Mouse (Mus musculus) heart, embryonic 13.5 days (tissue): ENCODE measurements around the gene Sdk2. TPM values are rescaled to one million over a fixed set of nuclear protein-coding genes. Genes with fewer than 3 reads are reported as not detected.

Experiments
- ATAC-seq: fragments of 200-750 bp; cut with Nextera tagmentation; 2 replicates; pipeline ENCODE4 v1.8.0; 2017; ENCODE audit warnings: moderate TSS enrichment; ENCODE audit not compliant: insufficient number of reproducible peaks, low FRiP score, low TSS enrichment; ENCODE audit errors: extremely low read depth
- H3K27ac ChIP-seq: fragments of 300-500 bp; sonication (generic); replicated peaks from 2 replicates; pipeline ENCODE4 v1.5.1; 2015; ENCODE audit warnings: moderate library complexity, mild to moderate bottlenecking, inconsistent platforms
- H3K27me3 ChIP-seq: fragments of 300-500 bp; sonication (generic); replicated peaks from 2 replicates; pipeline ENCODE4 v1.6.1; 2015; ENCODE audit warnings: mild to moderate bottlenecking, inconsistent platforms
- H3K36me3 ChIP-seq: fragments of 300-500 bp; sonication (generic); 2 replicates; pipeline ENCODE4 v1.6.1; 2015; ENCODE audit warnings: mild to moderate bottlenecking, inconsistent platforms
- H3K4me1 ChIP-seq: fragments of 300-500 bp; sonication (generic); 2 replicates; pipeline ENCODE4 v1.6.1; 2015; ENCODE audit warnings: inconsistent platforms
- H3K4me2 ChIP-seq: fragments of 300-500 bp; sonication (generic); 2 replicates; pipeline ENCODE4 v1.6.1; 2015; ENCODE audit warnings: inconsistent platforms, mild to moderate bottlenecking, moderate library complexity
- H3K4me3 ChIP-seq: fragments of 300-500 bp; sonication (generic); 2 replicates; pipeline ENCODE4 v1.5.1; 2015; ENCODE audit warnings: moderate library complexity, mild to moderate bottlenecking, inconsistent platforms
- H3K9ac ChIP-seq: fragments of 300-500 bp; sonication (generic); 2 replicates; pipeline ENCODE4 v1.6.1; 2015; ENCODE audit warnings: inconsistent platforms, mild to moderate bottlenecking, moderate library complexity
- H3K9me3 ChIP-seq: fragments of 300-500 bp; sonication (generic); 2 replicates; pipeline ENCODE4 v1.6.1; 2016; ENCODE audit warnings: inconsistent platforms
- WGBS: fragments of 180-500 bp; shearing (Covaris S2); methylation state at CpG from one replicate; pipeline ENCODE4 v1.1.7; 2015; ENCODE audit warnings: mixed read lengths; 5-methylcytosine and 5-hydroxymethylcytosine counted together
- polyA plus RNA-seq: library from polyadenylated mRNA; unstranded; fragments of >200 nt; fragmentation: Nextera tagmentation; extraction: Ambion mirVana; gene quantifications from 2 replicates; pipeline ENCODE4 v1.2.1, GENCODE M21; 2015

Gene Sdk2
- polyA plus RNA-seq, 1 experiment from 2014 or later: 1.9 TPM

- peaks cover 52% of the 10 kb centered on the region for H3K4me1 ChIP-seq
- 12% methylated on average over 21 of the region's 21 CpGs for WGBS
Measured at GRCm38 (mm10) chr11:113748797-113749521, 317.9 kb downstream of the Sdk2 start.

GRCm38 (mm10) chr11:113747725-113748380 lies 319.0 kb downstream of the Sdk2 start:
- Histone ChIP-seq H3K9ac (peak overlapping the region; percentile 91), H3K9me3 (no peaks in the 10 kb centered on the region), H3K27ac (peak overlapping the region; percentile 89), H3K36me3 (peaks cover 17% of the 10 kb centered on the region), H3K4me2 (peak overlapping the region; percentile 80), H3K4me1 (peaks cover 52% of the 10 kb centered on the region), H3K4me3 (peak overlapping the region; percentile 79), H3K27me3 (no peaks in the 10 kb centered on the region)
- ATAC-seq: no peak
- 73% methylated on average over 11 of the region's 11 CpGs for WGBS

More at GRCm38 (mm10) chr11:113748797-113749521, 317.9 kb downstream of the Sdk2 start:
- H3K27me3 ChIP-seq: no peaks in the 10 kb centered on the region
- H3K9me3 ChIP-seq: no peaks in the 10 kb centered on the region
- peak overlapping the region; percentile 79 for H3K4me3 ChIP-seq
- ATAC-seq: no peak
- H3K36me3 ChIP-seq: peaks cover 8% of the 10 kb centered on the region; the same call in 1 of the 2 replicates
- peak overlapping the region; percentile 80 for H3K4me2 ChIP-seq
- H3K9ac ChIP-seq: peak overlapping the region; percentile 91
- peak overlapping the region; percentile 89 for H3K27ac ChIP-seq

GRCm38 (mm10) chr11:113747056-113747455 lies 319.8 kb downstream of the Sdk2 start:
- no peaks in the 10 kb centered on the region for H3K9me3 ChIP-seq
- H3K4me2 ChIP-seq: peak overlapping the region; percentile 80
- ATAC-seq: no peak
- H3K27ac ChIP-seq: peak overlapping the region; percentile 89
- peaks cover 47% of the 10 kb centered on the region for H3K4me1 ChIP-seq
- H3K36me3 ChIP-seq: peaks cover 23% of the 10 kb centered on the region
- no peaks in the 10 kb centered on the region for H3K27me3 ChIP-seq
- WGBS: 62% methylated on average over 16 of the region's 16 CpGs
- H3K9ac ChIP-seq: peak overlapping the region; percentile 91; the same call in 1 of the 2 replicates
- no peak overlapping the region for H3K4me3 ChIP-seq

GRCm38 (mm10) chr11:113745961-113746360 lies 320.9 kb downstream of the Sdk2 start:
- H3K27ac ChIP-seq: no peak overlapping the region
- 58% methylated on average over 4 of the region's 4 CpGs for WGBS
- no peaks in the 10 kb centered on the region for H3K27me3 ChIP-seq
- peaks cover 25% of the 10 kb centered on the region for H3K36me3 ChIP-seq
- no peak overlapping the region for H3K4me2 ChIP-seq
- peaks cover 46% of the 10 kb centered on the region for H3K4me1 ChIP-seq
- H3K9me3 ChIP-seq: no peaks in the 10 kb centered on the region
- no peak for ATAC-seq
- H3K4me3 ChIP-seq: no peak overlapping the region
- 0 out of 2 replicates have a peak overlapping the region, but pooled peaks have one; percentile 6 for H3K9ac ChIP-seq

- 97% methylated on average over 1 of the region's 1 CpGs for WGBS
- Histone ChIP-seq H3K9ac (no peak overlapping the region), H3K9me3 (no peaks in the 10 kb centered on the region), H3K4me2 (no peak overlapping the region), H3K36me3 (peaks cover 30% of the 10 kb centered on the region), H3K27me3 (no peaks in the 10 kb centered on the region), H3K4me1 (peaks cover 51% of the 10 kb centered on the region), H3K4me3 (no peak overlapping the region), H3K27ac (no peak overlapping the region)
- ATAC-seq: no peak
Measured at GRCm38 (mm10) chr11:113742998-113743397, 323.8 kb downstream of the Sdk2 start.

- Histone ChIP-seq H3K4me3 (no peak overlapping the region), H3K9me3 (no peaks in the 10 kb centered on the region), H3K27me3 (no peaks in the 10 kb centered on the region), H3K36me3 (peaks cover 29% of the 10 kb centered on the region), H3K9ac (no peak overlapping the region), H3K4me2 (no peak overlapping the region), H3K27ac (peak overlapping the region; percentile 58), H3K4me1 (peaks cover 54% of the 10 kb centered on the region)
- ATAC-seq: 0 out of 2 replicates have a peak, but pooled peaks have one; percentile 22
- WGBS: 23% methylated on average over 7 of the region's 7 CpGs
Measured at GRCm38 (mm10) chr11:113740100-113740499, 326.7 kb downstream of the Sdk2 start.

- Histone ChIP-seq H3K36me3 (peaks cover 26% of the 10 kb centered on the region), H3K27ac (no peak overlapping the region; the same call in 1 of the 2 replicates), H3K4me3 (no peak overlapping the region), H3K9me3 (no peaks in the 10 kb centered on the region), H3K9ac (0 out of 2 replicates have a peak overlapping the region, but pooled peaks have one; percentile 14), H3K4me2 (no peak overlapping the region), H3K27me3 (no peaks in the 10 kb centered on the region), H3K4me1 (peaks cover 62% of the 10 kb centered on the region)
- ATAC-seq: no peak
- WGBS: 68% methylated on average over 8 of the region's 8 CpGs
Measured at GRCm38 (mm10) chr11:113739213-113739612, 327.6 kb downstream of the Sdk2 start.

- ATAC-seq: no peak
- 84% methylated on average over 8 of the region's 8 CpGs for WGBS
- no peaks in the 10 kb centered on the region for H3K9me3 ChIP-seq
- H3K4me1 ChIP-seq: peaks cover 75% of the 10 kb centered on the region
- peaks cover 17% of the 10 kb centered on the region for H3K36me3 ChIP-seq
- H3K4me3 ChIP-seq: no peak overlapping the region
- H3K27me3 ChIP-seq: no peaks in the 10 kb centered on the region
- 0 out of 2 replicates have a peak overlapping the region, but pooled peaks have one; percentile 37 for H3K9ac ChIP-seq
- H3K27ac ChIP-seq: no peak overlapping the region
- no peak overlapping the region for H3K4me2 ChIP-seq
Measured at GRCm38 (mm10) chr11:113737912-113738311, 328.9 kb downstream of the Sdk2 start.

- H3K27me3 ChIP-seq: no peaks in the 10 kb centered on the region
- H3K36me3 ChIP-seq: peaks cover 13% of the 10 kb centered on the region
- peaks cover 79% of the 10 kb centered on the region for H3K4me1 ChIP-seq
Measured at GRCm38 (mm10) chr11:113737553-113737854, 329.3 kb downstream of the Sdk2 start.

GRCm38 (mm10) chr11:113736848-113737552 lies 329.8 kb downstream of the Sdk2 start:
- Histone ChIP-seq H3K9ac (no peak overlapping the region), H3K36me3 (peaks cover 10% of the 10 kb centered on the region), H3K4me1 (peaks cover 80% of the 10 kb centered on the region), H3K4me2 (no peak overlapping the region), H3K27ac (no peak overlapping the region), H3K27me3 (no peaks in the 10 kb centered on the region), H3K9me3 (no peaks in the 10 kb centered on the region), H3K4me3 (no peak overlapping the region)
- ATAC-seq: no peak
- 69% methylated on average over 11 of the region's 11 CpGs for WGBS

More at GRCm38 (mm10) chr11:113737553-113737854, 329.3 kb downstream of the Sdk2 start:
- no peak for ATAC-seq
- no peak overlapping the region for H3K9ac ChIP-seq
- no peak overlapping the region for H3K27ac ChIP-seq
- no peaks in the 10 kb centered on the region for H3K9me3 ChIP-seq
- no peak overlapping the region for H3K4me2 ChIP-seq
- 55% methylated on average over 3 of the region's 3 CpGs for whole genome bisulfite sequencing
- no peak overlapping the region for H3K4me3 ChIP-seq

- Histone ChIP-seq H3K36me3 (peaks cover 4% of the 10 kb centered on the region), H3K4me1 (peaks cover 81% of the 10 kb centered on the region), H3K4me2 (no peak overlapping the region), H3K9me3 (no peaks in the 10 kb centered on the region), H3K4me3 (no peak overlapping the region), H3K27ac (no peak overlapping the region), H3K27me3 (no peaks in the 10 kb centered on the region), H3K9ac (no peak overlapping the region; the same call in 1 of the 2 replicates)
- ATAC-seq: no peak
- WGBS: 57% methylated on average over 6 of the region's 6 CpGs
Measured at GRCm38 (mm10) chr11:113735151-113735550, 331.7 kb downstream of the Sdk2 start.
